Mouse (Mus musculus) adrenal gland, postnatal 14 days (tissue): ENCODE measurements at regions not wholly inside any gene's neighbourhood (a gene's known extent, or its start where the extent isn't known, plus 50 kb on each side); places are given as distances from the start of the nearest gene placed in this dataset.

Source experiments
- DNase-seq: peaks from one replicate; pipeline ENCODE4 v3.0.0; 2021; ENCODE audit warnings: mixed read lengths

DNA sequence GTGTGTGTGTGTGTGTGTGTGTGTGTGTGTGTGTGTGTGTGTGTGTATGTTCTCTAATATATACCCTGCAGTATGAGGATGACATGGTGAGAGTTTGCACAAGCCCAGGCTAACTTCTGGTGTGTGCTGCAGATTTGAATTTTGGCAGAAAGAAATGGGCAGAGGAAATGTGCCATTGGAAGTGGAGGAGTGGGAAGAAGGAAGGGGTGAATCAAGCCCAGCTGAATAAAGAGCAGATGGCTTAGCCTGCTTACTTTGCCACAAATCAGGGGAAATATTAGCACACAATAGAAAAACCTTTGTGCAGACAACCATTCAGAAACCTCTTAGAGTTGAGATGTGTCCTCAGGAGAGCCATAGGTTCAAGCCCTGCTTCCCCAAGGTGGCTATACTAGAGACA, 228.1 kb upstream of the Rgma start:
- DNase-seq: no peak

DNA sequence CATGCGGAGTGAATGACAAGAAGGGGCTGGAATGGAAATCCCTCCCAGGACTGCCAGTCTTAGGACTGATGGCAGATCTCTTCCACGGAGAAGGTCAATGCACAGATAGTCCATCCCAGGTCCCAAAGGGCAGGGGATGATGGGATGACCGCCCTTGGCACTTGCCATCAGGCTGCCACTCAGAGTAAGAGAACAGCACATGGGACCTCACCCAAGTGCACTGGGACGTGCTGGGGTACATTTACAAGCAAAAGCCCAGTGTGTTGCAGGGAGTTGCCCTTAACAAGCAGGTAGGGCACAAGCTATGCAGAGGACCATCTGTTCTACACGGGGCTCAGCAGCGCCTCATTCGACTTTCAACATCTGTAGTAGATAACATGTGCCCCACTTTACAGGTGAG, 224.9 kb upstream of the Rgma start:
- DNase-seq: no peak

DNA sequence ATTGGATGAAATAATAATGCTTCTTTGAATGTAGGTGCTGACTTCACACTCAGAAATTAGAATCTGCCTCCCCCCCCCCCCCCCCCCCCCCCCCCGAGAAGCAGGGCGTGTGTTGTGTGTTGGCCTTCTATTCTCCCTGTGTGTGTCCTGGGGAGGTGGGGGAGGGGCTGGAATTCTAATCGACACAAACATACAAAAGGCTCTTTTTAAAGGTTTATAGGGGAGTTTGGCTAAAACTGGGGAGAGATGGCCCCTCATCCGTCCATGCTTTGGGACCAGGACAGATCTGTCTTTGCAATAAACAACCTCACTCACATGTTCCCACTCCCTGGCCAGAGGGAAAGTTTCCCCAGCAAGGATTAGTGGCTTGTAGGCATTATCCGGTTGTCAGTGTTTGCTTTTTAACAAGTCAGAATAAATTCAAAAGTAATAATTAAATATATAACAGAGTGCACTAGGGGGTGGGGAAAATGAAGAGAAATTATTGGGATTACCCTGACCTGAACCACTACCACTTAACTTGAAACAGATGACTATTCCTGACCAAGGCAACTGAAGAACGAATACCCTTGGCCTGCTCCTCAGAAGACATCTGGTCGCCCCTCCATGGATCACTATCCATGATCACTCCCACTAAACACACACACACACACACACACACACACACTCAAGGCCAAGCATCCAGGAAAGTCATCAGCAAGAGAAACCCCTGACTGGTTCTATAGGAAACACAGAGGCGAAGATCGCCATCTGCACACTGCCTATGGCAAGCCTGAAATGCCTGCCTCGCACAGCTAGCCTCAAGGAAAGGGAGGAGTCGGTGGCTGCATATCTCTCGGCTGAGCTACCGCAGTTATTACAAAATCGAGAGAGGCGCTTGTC, 223.5 kb upstream of the Rgma start:
- no peak for DNase-seq

DNA sequence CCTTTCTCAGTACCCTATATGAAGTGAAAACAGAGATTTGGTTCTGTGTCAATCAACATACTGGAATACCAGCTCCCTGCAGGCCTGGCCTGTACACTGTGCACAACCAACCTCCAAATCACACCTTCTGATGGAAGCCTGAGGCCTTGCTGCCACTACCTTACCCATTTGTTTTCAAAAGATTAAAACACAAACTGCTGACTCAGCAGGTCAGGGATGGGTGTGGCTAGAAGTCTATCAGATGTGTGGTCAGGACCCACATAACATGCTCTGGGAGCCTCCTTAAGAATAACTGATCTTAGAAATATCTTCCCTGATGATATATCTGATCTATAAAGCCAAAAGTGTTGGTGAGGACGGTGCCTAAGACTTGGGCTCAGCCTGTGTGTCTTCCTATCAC, 221.6 kb upstream of the Rgma start:
- no peak for DNase-seq

DNA sequence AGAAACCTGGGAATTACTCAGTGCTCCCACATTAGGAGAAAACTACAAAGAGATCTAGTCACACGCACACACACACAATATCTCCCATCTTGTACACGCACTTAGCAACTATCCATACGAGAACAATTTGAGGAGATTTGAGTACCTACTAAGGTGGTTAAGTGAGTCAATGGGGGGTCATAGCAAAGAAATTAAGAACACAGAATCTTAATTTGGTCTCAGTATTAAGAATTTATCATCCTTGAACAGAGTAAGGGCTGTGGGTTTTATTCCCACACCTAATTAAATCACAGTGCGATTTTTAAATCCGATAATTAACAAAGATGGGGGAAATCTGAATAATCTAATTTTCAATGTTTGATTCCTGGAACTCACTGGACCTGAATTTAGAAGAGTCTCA, 216.5 kb upstream of the Rgma start:
- no peak for DNase-seq

DNA sequence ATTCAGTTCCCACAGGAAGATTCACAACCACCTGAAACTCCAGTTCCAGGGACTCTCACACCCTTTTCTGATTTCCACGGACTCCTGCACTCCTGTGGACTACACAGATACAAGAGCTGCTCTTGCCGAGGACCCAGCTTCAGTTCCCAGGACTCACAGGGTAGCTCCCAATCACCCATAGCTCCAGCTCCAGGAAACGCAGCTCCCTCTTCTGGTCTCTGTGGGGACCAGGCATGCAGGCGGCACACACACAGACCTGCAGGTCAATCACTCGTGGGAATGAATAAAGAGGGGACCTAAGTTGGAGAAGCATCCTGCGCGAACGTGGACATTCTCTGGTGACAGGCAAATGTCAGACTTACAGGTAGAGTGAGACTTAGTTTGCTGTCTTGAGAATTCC, 214.3 kb upstream of the Rgma start:
- no peak for DNase-seq

DNA sequence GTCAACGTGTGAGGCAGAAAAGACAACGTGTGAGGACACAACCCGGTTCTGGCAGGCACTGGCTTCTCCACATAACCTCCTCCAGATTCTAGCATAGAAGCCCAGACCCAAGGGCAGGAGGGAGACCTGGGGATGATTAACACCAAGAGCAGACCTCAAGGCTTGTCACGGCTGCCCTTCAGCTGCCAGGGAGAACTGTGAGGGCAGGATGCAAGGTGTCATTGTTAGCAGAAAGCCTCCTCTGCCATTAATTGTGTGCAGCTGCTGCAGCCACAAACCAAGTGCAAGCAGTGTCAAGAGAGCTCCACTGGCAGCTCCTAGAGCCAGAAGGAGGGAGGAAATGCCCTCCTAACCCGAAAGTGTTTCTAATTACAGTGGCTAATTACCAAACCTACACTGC, 211.6 kb upstream of the Rgma start:
- peak; percentile 12 for DNase-seq

DNA sequence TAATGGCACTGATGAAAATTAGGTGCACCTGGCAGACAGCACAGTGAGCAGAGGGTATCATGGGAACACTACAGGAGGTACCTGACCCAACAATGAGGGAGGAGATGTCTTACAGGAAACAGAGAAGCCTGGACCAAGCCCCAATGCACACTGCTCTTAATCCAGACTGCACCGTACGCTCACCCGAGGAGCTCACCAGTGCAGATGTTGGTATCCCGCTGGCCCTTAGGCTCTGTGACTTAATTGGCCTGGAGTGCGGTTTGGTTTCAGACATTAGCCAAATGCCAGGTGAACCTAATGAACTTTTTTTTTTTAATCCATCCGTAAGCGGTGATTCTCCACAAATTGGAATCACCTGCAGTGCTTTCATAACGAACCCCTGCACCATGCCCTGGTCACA, 209.8 kb upstream of the Rgma start:
- no peak for DNase-seq

DNA sequence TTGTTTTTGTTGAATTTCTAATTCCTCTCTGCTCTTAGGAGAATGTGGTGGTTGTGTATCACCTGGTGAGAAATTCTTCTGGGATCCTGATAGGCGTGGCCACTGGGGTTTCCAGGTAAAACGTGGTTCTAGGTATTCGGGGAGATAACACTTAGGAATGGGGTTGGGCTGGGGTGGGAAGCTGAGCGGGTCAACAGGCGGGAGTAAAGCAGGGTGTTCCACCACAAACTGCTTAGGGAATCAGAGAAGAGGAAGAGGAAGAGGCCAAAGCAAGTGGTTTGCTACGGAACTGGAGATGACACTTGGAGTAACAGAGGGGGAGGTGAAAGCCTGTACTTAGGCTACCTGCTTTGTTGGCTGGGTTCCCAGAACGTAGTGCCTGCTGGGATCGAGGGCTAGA, 205.9 kb upstream of the Rgma start:
- no peak for DNase-seq

DNA sequence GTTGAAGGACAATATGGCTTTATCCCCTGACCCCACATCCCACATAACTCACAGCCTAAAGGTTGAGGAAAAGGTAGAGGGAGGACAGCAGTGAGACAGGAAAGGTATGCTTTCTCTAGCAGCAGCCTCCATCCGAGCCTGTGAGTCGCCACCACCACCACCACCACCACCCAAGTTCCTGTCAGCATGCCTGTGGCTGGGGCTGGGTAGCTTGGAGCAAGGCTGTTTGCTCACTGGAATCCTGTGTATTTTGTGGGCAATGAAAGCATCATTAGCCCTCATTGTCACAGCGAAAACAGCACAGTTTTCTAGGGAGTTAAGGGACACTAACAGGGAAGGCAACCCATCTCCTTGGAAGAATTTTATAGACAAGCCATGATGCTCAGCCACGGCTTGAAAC, 202.7 kb upstream of the Rgma start:
- no peak for DNase-seq

DNA sequence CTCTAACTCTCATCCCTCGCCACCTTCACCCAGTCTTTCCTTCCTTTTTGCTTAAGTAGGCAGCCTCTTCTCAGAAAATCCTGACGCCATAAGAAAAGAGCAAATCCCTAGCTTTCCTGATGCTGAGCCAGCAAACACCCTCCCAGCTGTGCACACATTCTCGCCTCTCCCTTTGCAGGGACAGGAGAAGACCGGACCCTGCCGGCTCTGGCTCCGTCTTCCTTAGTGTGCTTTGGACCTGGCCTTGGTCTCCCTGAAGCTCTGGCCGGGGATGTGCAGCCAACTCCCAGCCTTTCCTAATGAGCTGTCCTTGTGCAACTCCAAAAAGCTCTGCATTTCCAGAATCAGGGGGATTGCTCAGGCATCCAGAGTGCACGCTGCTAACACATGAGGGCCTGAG, 191.5 kb upstream of the Rgma start:
- peak; percentile 33 for DNase-seq

DNA sequence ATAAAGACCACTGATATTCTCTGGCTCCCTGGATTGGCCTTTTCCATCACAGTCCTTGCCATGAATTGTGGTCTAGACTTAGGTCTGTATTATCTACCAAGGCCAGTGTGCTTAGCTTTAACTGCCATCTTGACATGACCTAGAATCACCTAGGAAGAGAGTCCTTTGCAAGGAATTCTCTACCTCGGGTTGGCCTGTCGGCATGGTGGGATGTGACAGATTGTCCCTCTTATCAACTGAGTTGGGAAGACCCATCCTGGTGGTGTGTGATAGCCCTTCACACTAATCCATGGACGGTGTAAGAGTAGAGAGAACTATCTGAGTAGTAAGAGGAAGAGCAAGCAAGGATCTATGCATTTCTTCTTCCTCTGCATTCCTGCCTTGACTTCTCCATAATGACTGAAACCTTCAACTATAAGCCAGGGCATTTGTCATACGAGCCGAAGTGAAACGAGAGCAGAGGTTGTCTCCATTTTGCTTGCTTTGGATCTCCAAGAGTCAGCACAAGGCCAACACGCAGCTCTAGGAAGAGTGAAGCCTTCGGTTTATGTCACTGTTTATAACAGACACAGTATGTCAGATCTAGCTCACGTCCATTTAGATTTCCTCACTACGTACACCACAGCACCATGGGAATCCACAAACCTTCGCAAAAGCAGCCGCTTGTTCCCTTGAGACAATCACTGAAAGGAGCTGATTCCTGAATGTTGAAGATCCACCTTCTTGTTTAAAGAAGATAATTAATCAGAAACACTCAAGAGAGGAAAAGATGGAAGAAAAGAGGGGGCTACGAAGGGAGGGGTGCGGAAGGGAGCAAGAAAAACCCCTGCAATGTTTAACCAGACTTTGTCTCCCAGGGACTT, 190.9 kb upstream of the Rgma start:
- no peak for DNase-seq

DNA sequence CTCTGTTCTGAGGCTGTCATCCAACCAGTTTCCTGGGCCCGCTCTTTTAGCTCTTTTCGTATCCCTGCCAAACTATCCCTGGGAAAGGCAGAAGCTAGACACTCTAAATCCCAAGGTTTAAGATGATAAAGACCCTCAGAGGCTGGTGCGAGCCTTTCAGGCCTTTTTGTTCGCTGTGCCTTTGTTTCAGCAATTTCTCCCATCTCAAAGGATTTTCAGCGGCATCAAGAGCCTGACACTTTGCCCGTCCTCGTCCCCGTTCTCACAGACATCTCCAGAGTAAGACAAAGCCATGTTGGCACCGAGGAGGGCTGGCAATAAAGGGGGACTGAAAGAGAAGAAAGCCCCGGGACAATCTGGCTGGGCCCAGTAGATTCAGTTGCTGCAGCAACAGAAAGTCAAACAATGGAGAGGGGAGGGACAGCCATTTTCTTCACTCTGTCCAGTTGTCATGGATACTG, 190.2 kb upstream of the Rgma start:
- no peak for DNase-seq

DNA sequence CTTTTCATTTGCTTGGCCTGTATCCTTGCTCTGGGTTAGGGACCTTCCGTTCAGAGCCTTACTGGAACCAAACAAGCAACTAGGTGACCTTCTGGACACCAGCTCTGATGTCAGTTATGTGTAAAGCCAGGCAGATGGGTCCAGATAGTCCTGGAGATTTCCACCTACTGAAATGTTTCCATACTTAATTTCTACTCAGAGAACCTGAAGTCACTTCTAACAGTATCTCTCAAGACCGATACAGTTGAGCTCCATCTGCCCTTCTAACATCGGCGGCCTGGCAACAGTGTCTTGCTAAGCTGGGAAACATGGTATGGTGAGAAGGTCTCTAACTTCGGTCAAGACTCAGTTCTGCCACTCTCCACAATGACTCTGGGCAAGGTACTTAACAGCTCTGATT, 189.7 kb upstream of the Rgma start:
- no peak for DNase-seq

DNA sequence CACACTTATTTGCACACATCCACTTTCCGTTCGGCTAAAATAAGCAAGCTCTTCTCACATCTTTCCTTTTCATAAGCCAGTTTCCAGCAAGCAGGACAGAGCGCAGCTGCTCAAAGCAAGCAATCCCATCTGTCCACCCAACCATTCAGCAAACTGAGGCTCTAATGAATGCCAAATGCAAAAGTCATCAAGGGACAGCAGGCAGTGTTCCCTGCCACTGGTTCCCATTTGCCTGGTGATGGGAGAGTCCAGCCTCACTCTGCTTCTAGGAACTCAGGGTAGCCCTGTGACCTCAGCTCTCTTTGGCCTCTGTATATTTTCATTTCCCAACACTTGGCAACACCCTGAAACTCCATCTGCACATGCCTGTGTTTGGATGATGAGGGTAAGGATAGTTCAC, 188.8 kb upstream of the Rgma start:
- DNase-seq: no peak

DNA sequence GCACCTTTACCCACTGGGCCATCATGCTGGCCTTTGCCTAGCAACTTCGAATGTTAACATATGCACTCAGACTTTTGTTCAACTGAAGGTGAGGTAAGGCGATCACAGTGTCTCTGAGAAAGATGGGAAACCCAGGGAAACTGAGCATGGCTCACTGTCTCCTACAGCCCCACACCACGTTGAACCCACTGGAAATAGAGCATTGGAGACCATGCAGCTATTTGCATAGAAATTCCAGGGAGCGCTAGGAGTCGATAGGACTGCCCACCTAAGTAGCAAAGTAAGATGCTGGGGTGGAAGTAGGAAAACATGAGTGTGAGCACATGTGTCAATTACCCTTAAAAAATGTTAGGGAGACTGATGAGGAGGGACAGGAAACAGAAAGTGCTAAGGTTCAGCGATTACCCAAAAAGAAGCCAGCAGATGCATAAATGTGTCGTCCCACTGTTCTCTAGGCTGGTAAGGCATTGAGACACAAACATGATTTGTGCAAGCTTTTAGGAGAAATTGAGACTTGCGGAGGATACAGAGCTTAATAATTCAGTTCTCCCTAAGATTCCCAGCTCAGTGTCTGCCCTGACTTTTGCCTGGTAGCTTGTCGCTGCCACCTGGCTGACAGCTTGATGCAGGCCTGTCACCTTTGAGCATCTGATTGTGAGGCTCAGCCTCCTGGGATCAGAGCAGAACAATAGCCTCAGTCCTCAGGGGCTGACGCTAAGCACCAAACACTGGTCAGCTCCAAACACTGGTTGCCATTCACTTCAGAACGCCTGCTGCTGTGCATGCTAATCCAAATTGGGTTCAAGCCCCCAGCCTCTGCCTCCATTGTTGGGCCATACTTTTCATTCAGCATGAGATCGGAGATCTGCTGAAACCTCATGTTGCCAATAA, 183.7 kb upstream of the Rgma start:
- no peak for DNase-seq

DNA sequence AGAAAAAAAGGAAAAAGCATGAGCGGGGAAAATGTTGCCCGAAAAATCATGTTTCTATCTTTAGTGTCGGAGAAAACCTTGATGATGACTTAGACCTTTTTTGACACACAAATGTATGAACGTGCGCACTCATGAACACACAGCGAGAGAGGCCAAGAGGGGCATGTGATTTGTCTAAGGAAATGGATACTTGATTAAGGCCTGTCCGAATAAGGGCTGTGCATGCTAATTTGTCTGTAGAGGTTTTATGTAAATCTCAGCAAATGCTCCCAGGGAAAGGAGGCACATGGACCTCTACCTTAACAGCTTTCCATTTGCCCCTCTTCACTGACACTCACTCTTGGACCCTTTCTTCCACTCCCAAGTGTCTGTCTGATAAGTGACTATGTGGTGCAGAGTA, 182.5 kb upstream of the Rgma start:
- no peak for DNase-seq

DNA sequence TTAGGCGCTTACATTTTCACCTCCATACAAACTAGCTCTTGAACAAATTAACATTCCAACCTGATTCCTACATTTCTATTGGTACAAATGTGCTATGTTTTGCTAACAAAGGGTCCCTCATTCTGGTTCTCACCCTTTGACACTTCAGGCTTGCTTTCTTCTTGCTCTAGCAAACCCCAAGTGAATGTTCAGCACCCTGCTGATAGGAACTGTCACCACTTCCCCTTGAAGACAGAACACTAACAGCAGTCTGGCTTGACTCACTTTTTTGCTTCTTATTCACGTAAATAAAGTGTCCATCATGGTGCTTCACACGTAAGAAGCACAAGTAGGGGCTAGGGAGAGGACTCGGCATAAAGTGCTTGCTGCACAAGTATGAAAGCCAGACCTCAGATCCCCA, 180.0 kb upstream of the Rgma start:
- no peak for DNase-seq

DNA sequence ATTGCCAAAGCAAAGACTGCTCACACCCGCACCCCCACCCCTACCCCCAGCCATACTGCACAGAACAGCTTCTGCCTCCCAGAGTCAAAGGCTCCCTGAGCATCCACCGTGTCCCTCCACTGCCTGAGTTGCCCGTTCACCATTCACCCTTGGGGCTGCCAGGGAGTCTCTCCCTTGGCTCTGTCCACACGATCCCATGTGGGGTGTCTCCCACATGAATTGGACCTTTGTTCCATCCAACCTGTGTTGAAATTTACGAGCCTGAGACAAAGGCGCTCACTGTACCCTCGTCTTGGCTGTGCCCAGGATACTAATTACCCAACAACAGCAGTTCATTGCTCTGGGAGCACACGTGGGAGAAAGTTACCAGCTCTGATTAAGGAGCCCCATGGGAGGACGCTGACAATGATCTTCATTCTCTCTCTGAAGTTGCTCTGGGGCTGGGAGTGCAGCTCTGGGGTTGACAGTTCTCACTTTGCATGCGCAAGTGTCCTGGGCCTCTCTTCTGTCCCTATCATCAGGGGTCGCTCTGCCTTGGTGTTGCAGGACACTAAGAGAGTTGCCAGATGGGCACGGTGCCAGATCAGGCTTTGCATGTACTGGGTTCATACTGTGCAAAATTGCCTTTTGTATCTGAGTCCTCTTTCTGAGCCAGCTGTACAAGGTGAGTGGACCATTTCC, 178.3 kb upstream of the Rgma start:
- DNase-seq: peak; percentile 32

DNA sequence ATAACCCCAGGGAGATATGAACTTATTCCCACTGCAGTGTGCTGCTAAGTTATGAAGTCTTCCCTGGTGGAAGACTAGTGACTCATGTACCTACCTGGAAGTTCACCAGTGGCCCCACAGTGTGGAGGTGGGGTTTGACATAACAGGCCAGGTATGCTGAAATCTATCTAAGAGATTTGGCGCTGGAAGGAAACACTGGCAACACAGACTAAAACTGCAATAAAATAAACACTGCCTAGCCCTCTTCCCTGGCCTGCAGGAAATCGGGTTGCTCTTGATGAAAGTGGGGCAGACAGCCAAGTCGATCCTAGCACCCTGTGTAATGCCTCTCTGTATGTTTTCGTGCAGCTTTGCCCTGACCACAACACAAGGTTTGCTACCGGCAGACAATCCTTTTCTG, 177.2 kb upstream of the Rgma start:
- no peak for DNase-seq

DNA sequence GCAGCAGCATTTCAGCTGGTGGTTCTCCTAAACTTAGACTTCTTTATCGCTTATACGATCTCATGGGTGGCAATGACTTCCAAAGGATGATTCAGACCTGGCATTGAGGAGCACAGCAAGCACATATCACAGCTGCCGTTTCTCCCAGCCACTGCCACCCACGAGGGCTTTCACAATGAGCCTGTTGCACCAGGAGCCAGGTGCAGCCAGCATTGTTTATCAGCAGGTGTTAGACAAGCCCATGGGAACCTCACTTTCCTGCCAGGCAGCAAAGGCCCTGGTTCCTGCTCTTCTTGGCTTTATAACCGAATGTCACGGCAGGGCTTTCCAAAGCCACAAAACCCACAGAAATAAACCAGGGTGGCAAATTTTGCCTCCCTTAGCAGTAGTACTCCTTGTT, 175.3 kb upstream of the Rgma start:
- DNase-seq: no peak

DNA sequence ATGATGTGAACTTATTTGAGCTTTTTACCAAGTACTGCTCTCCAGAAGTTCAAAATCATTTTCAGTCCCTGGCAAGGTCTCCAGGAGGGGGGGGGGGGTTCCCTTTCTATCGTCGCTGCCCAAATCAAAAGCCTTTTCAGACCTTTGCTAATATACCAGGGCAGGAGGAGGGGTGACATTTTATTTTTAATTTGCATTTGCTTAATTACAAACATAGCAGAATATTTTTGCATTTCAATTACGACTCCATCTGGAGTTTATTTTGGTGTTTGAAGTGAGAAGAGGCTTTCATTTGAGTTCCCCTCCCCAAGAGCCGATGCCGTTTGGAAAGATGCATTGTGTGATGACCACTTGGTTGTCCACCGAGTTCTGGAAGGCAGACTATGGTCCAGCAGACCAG, 174.0 kb upstream of the Rgma start:
- no peak for DNase-seq
